Mouse (Mus musculus) mammary gland, adult 2 months (tissue): ENCODE results near the gene Actr5. TPM values are rescaled to one million over a fixed set of nuclear protein-coding genes. Genes with fewer than 3 reads are reported as not detected.

Source experiments
- polyA plus RNA-seq: library from polyadenylated mRNA; depleted of rRNA; stranded (reverse); fragments of >200 nt; gene quantifications from 2 replicates; pipeline ENCODE4 v1.2.3, GENCODE M21; 2012; ENCODE audit warnings: low replicate concordance; rRNA removed

Gene Actr5
- polyA plus RNA-seq: 6.5 and 10.3 TPM in 2 replicates

GRCm38 (mm10) chr2:158624718-158625222 lies at the start of gene Actr5:
Gene Actr5 (plus strand): TSS chr2:158624888.

GRCm38 (mm10) chr2:158610488-158611325 lies 14.0 kb upstream of the Actr5 start, which contains the start of gene Slc32a1:
Gene Slc32a1 (plus strand): TSS chr2:158610767.

GRCm38 (mm10) chr2:158665098-158665497 lies 40.4 kb downstream of the Actr5 start, which contains the start of gene Ppp1r16b:
Gene Ppp1r16b (plus strand): TSS chr2:158665398.

Other genes starting within 250 kb of the Actr5 start
- 25.5 and 30.6 TPM in 2 replicates for gene Snhg11, start 249.2 kb upstream of the Actr5 start, polyA plus RNA-seq
- gene Ralgapb, start 215.0 kb upstream of the Actr5 start, polyA plus RNA-seq: 21.1 and 33.7 TPM in 2 replicates
- gene Adig, start 122.3 kb upstream of the Actr5 start, polyA plus RNA-seq: 260 and 384 TPM in 2 replicates
- 12.3 and 17.5 TPM in 2 replicates for gene Arhgap40, start 112.1 kb upstream of the Actr5 start, polyA plus RNA-seq
- gene Slc32a1, start 14.1 kb upstream of the Actr5 start, polyA plus RNA-seq: 0.07 and 0.13 TPM in 2 replicates
- 9.0 and 12.0 TPM in 2 replicates for gene Ppp1r16b, start 40.5 kb downstream of the Actr5 start, polyA plus RNA-seq
- gene Fam83d, start 143.2 kb downstream of the Actr5 start, polyA plus RNA-seq: 2.3 and 2.6 TPM in 2 replicates
- 16.1 and 17.5 TPM in 2 replicates for gene Dhx35, start 169.9 kb downstream of the Actr5 start, polyA plus RNA-seq